Mouse (Mus musculus) E14TG2a.4 (cell line): Measurements from ENCODE around the gene Cacng3.

ENCODE experiments used
- CTCF ChIP-seq: conservative IDR thresholded peaks from 2 replicates; pipeline ENCODE4 v1.5.1; 2014; ENCODE audit warnings: low read length
- NANOG ChIP-seq: IDR thresholded peaks from 2 replicates; pipeline ENCODE4 v1.6.1; 2014; ENCODE audit warnings: borderline replicate concordance, low read length, mixed read lengths
- POU5F1 ChIP-seq: IDR thresholded peaks from 2 replicates; pipeline ENCODE4 v1.6.1; 2014; ENCODE audit warnings: low read length, borderline replicate concordance

DNA sequence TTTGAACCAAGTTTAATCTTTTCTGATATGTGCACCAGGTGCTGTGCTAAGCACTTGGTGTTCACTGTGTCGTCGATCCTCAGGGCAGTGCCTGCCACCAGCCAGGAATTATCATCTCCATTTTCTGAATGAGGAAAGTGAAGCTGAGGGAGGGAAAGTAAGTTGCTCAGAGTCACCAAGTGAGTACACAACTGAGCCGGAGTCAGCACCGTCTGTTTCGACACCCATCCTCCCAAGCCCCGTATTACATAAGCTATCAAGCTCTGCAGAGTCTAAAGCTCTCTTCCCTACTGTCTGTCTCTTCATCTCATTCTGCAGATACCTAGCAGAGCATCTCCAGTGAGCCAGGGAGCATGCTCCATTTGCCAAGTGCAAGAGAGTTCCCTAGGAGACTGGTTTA is 124.8 kb downstream of the Cacng3 start:
- TF ChIP-seq CTCF = no peak
- TF ChIP-seq POU5F1 = no peak
- no peak for TF ChIP-seq NANOG
